Mouse (Mus musculus): ENCODE data around the gene Rdh5. TPM values are rescaled to one million over a fixed set of nuclear protein-coding genes. Genes with fewer than 3 reads are reported as not detected.

Rdh5 gene
- polyA plus RNA-seq, 1 experiment from 2014 or later: 12.6 TPM

DNA sequence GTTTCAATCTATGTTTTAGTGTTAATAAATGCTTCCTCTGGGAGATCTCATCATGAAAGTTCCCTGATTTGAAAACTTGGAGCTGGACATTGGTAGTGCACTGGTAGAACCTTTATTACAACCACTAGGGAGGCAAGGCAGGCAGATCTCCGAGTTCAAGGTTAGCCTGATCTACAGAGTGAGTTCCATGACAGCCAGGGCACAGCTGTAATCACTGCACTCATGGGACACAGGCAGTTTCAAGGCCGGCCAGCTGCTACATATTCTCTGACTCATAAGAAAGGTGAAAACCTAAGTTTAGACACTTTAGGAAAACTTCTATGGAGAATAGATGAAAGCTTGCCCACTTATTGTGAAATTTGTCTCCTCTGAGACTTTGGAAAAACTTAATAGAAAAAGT lies 43.9 kb downstream of the Rdh5 start:
- Histone ChIP-seq H3K9ac (replicated peaks) (no peak overlapping the region), H3K4me2 (replicated peaks) (no peak overlapping the region), H3K36me3 (peaks cover 31% of the 10 kb centered on the region), H3K9me3 (no peaks in the 10 kb centered on the region), H3K4me3 (no peak overlapping the region), H3K27me3 (no peaks in the 10 kb centered on the region), H3K27ac (replicated peaks) (no peak overlapping the region), H3K4me1 (no peaks in the 10 kb centered on the region)
- ATAC-seq (replicated peaks): no peak
- WGBS: 89% methylated on average over 2 of the region's 2 CpGs

DNA sequence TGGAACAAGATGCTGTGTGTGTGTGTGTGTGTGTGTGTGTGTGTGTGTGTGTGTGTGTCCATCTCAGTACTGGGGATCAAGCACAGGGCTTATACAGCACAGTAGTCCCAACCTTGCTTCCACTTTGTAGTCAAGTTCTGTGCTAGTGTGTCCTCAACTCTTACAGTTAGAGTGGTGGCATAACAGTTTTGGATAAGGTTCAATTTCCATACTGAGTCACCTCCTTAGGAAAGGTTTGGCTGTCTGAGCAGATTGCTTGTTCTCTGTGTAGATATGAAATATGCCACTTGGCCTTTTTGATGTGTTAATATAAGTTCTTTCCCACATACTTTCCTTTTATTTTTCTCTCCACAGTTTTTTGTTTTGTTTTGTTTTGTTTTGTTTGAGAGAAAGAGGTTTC lies 44.4 kb downstream of the Rdh5 start:
- Histone ChIP-seq H3K4me1 (no peaks in the 10 kb centered on the region), H3K9me3 (no peaks in the 10 kb centered on the region), H3K36me3 (peaks cover 35% of the 10 kb centered on the region), H3K27me3 (no peaks in the 10 kb centered on the region), H3K4me2 (replicated peaks) (no peak overlapping the region), H3K4me3 (no peak overlapping the region), H3K9ac (replicated peaks) (no peak overlapping the region), H3K27ac (replicated peaks) (no peak overlapping the region)
- no peak for ATAC-seq (replicated peaks)

GRCm38 (mm10) chr10:128870341-128870740 lies 52.3 kb downstream of the Rdh5 start:
- H3K4me3 ChIP-seq: no peak overlapping the region
- 89% methylated on average over 3 of the region's 3 CpGs for WGBS
- no peak overlapping the region for H3K9ac ChIP-seq (replicated peaks)
- no peak overlapping the region for H3K4me2 ChIP-seq (replicated peaks)
- H3K27ac ChIP-seq (replicated peaks): no peak overlapping the region
- H3K9me3 ChIP-seq: no peaks in the 10 kb centered on the region
- no peaks in the 10 kb centered on the region for H3K4me1 ChIP-seq
- no peak for ATAC-seq (replicated peaks)
- no peaks in the 10 kb centered on the region for H3K27me3 ChIP-seq
- peaks cover 54% of the 10 kb centered on the region for H3K36me3 ChIP-seq

GRCm38 (mm10) chr10:128866518-128866917 lies 56.2 kb downstream of the Rdh5 start:
- Histone ChIP-seq H3K4me1 (no peaks in the 10 kb centered on the region), H3K27me3 (no peaks in the 10 kb centered on the region), H3K4me3 (no peak overlapping the region), H3K9me3 (no peaks in the 10 kb centered on the region), H3K36me3 (peaks cover 33% of the 10 kb centered on the region), H3K9ac (replicated peaks) (no peak overlapping the region), H3K27ac (replicated peaks) (no peak overlapping the region), H3K4me2 (replicated peaks) (no peak overlapping the region)
- no peak for ATAC-seq (replicated peaks)
- WGBS: 93% methylated on average over 1 of the region's 1 CpGs

GRCm38 (mm10) chr10:128866042-128866441 lies 56.6 kb downstream of the Rdh5 start:
- no peak overlapping the region for H3K4me3 ChIP-seq
- no peak overlapping the region for H3K9ac ChIP-seq (replicated peaks)
- no peak for ATAC-seq (replicated peaks)
- no peaks in the 10 kb centered on the region for H3K9me3 ChIP-seq
- no peaks in the 10 kb centered on the region for H3K4me1 ChIP-seq
- H3K4me2 ChIP-seq (replicated peaks): no peak overlapping the region
- H3K27ac ChIP-seq (replicated peaks): no peak overlapping the region
- H3K36me3 ChIP-seq: peaks cover 28% of the 10 kb centered on the region
- WGBS: 95% methylated on average over 3 of the region's 3 CpGs
- H3K27me3 ChIP-seq: no peaks in the 10 kb centered on the region

Other genes with a start within 250 kb of the Rdh5 start
- 12.3 and 12.5 TPM in 2 replicates for gene Suox, start 248.8 kb downstream of the Rdh5 start, polyA plus RNA-seq (2015; fragmentation: Nextera tagmentation; extraction: Ambion mirVana)
- 116 and 117 TPM in 2 replicates for gene Rab5b, start 226.6 kb downstream of the Rdh5 start, polyA plus RNA-seq (2015; fragmentation: Nextera tagmentation; extraction: Ambion mirVana)
- 0.09 and 0.33 TPM in 2 replicates for gene Pmel, start 218.7 kb downstream of the Rdh5 start, polyA plus RNA-seq (2015; fragmentation: Nextera tagmentation; extraction: Ambion mirVana)
- gene Cdk2, start 217.9 kb downstream of the Rdh5 start, polyA plus RNA-seq (2015; fragmentation: Nextera tagmentation; extraction: Ambion mirVana): 37.6 and 39.7 TPM in 2 replicates
- 4.2 and 4.5 TPM in 2 replicates for gene Dgka, start 178.0 kb downstream of the Rdh5 start, polyA plus RNA-seq (2015; fragmentation: Nextera tagmentation; extraction: Ambion mirVana)
- 42.9 and 47.2 TPM in 2 replicates for gene Pym1, start 175.0 kb downstream of the Rdh5 start, polyA plus RNA-seq (2015; fragmentation: Nextera tagmentation; extraction: Ambion mirVana)
- 0.20 and 0.43 TPM in 2 replicates for gene Mmp19, start 132.0 kb downstream of the Rdh5 start, polyA plus RNA-seq (2015; fragmentation: Nextera tagmentation; extraction: Ambion mirVana)
- 60.4 and 62.8 TPM in 2 replicates for gene Dnajc14, start 118.8 kb downstream of the Rdh5 start, polyA plus RNA-seq (2015; fragmentation: Nextera tagmentation; extraction: Ambion mirVana)
- gene Tmem198b, start 118.5 kb downstream of the Rdh5 start, polyA plus RNA-seq (2015; fragmentation: Nextera tagmentation; extraction: Ambion mirVana): 12.6 and 13.6 TPM in 2 replicates
- 190 and 199 TPM in 2 replicates for gene Sarnp, start 105.6 kb downstream of the Rdh5 start, polyA plus RNA-seq (2015; fragmentation: Nextera tagmentation; extraction: Ambion mirVana)
- 28.1 and 28.6 TPM in 2 replicates for gene Ormdl2, start 101.2 kb downstream of the Rdh5 start, polyA plus RNA-seq (2015; fragmentation: Nextera tagmentation; extraction: Ambion mirVana)
- gene Gdf11, start 31.2 kb downstream of the Rdh5 start, polyA plus RNA-seq (2015; fragmentation: Nextera tagmentation; extraction: Ambion mirVana): 7.5 and 8.7 TPM in 2 replicates
- 125 and 142 TPM in 2 replicates for gene Cd63, start 21.9 kb downstream of the Rdh5 start, polyA plus RNA-seq (2015; fragmentation: Nextera tagmentation; extraction: Ambion mirVana)
- gene Bloc1s1, start 1.1 kb upstream of the Rdh5 start, polyA plus RNA-seq (2015; fragmentation: Nextera tagmentation; extraction: Ambion mirVana): 230 and 251 TPM in 2 replicates
- 2.1 TPM in 2 replicates for gene Itga7, start 10.9 kb upstream of the Rdh5 start, polyA plus RNA-seq (2015; fragmentation: Nextera tagmentation; extraction: Ambion mirVana)
- not detected in 2 replicates for gene Mettl7b, start 38.1 kb upstream of the Rdh5 start, polyA plus RNA-seq (2015; fragmentation: Nextera tagmentation; extraction: Ambion mirVana)
- gene Olfr9, start 66.5 kb upstream of the Rdh5 start, polyA plus RNA-seq (2015; fragmentation: Nextera tagmentation; extraction: Ambion mirVana): not detected in 2 replicates
- gene Olfr763, start 87.9 kb upstream of the Rdh5 start, polyA plus RNA-seq (2015; fragmentation: Nextera tagmentation; extraction: Ambion mirVana): not detected in 2 replicates
- gene Olfr764-ps1, start 117.0 kb upstream of the Rdh5 start, polyA plus RNA-seq (2015; fragmentation: Nextera tagmentation; extraction: Ambion mirVana): not detected in 2 replicates
- not detected in 2 replicates for gene Olfr765, start 127.1 kb upstream of the Rdh5 start, polyA plus RNA-seq (2015; fragmentation: Nextera tagmentation; extraction: Ambion mirVana)
- not detected in 2 replicates for gene Olfr766-ps1, start 146.1 kb upstream of the Rdh5 start, polyA plus RNA-seq (2015; fragmentation: Nextera tagmentation; extraction: Ambion mirVana)
- gene Olfr767, start 160.0 kb upstream of the Rdh5 start, polyA plus RNA-seq (2015; fragmentation: Nextera tagmentation; extraction: Ambion mirVana): not detected in 2 replicates
- gene Olfr768, start 176.5 kb upstream of the Rdh5 start, polyA plus RNA-seq (2015; fragmentation: Nextera tagmentation; extraction: Ambion mirVana): not detected in 2 replicates
- gene Olfr769, start 195.0 kb upstream of the Rdh5 start, polyA plus RNA-seq (2015; fragmentation: Nextera tagmentation; extraction: Ambion mirVana): not detected in 2 replicates
- not detected in 2 replicates for gene Olfr770, start 216.1 kb upstream of the Rdh5 start, polyA plus RNA-seq (2015; fragmentation: Nextera tagmentation; extraction: Ambion mirVana)
- not detected in 2 replicates for gene Olfr771, start 241.9 kb upstream of the Rdh5 start, polyA plus RNA-seq (2015; fragmentation: Nextera tagmentation; extraction: Ambion mirVana)